Mouse (Mus musculus): ENCODE measurements around the gene Fkbp1a. TPM values are rescaled to one million over a fixed set of nuclear protein-coding genes. Genes with fewer than 3 reads are reported as not detected.

The Fkbp1a gene
- polyA plus RNA-seq, 1 experiment from 2014 or later = 859 TPM

GRCm38 (mm10) chr2:151609974-151610373, 67.7 kb downstream of the Fkbp1a start:
- Histone ChIP-seq H3K4me3 (ENCODE audit: low read depth, low read length) (no peak overlapping the region), H3K4me2 (no peak overlapping the region), H3K9me3 (replicated peaks; ENCODE audit: control insufficient read depth, low read length) (no peaks in the 10 kb centered on the region), H3K27ac (ENCODE audit: low read depth, low read length) (no peak overlapping the region), H3K36me3 (ENCODE audit: control insufficient read depth, insufficient read depth, low read length) (no peaks in the 10 kb centered on the region), H3K27me3 (ENCODE audit: control insufficient read depth, insufficient read depth, low read length) (no peaks in the 10 kb centered on the region; the same call in 1 of the 2 replicates), H3K4me1 (ENCODE audit: control insufficient read depth, insufficient read depth, low read length) (peaks cover 3% of the 10 kb centered on the region; the same call in 1 of the 2 replicates), H3K9ac (ENCODE audit: low read depth, low read length) (no peak overlapping the region)
- ATAC-seq (replicated peaks; ENCODE audit: insufficient number of reproducible peaks, low FRiP score, low TSS enrichment) = no peak
- 37% methylated on average over 3 of the region's 3 CpGs for WGBS (ENCODE audit: insufficient replicate concordance)

Other genes starting within 250 kb of the Fkbp1a start
- gene 4921509C19Rik, start 66.3 kb upstream of the Fkbp1a start, polyA plus RNA-seq (2014; fragmentation: Nextera tagmentation; extraction: Ambion mirVana) = not detected in 2 replicates
- gene Nsfl1c, start 48.3 kb upstream of the Fkbp1a start, polyA plus RNA-seq (2014; fragmentation: Nextera tagmentation; extraction: Ambion mirVana) = 184 TPM in 2 replicates
- 0.70 and 1.3 TPM in 2 replicates for gene Sdcbp2, start 30.1 kb downstream of the Fkbp1a start, polyA plus RNA-seq (2014; fragmentation: Nextera tagmentation; extraction: Ambion mirVana)
- 0.30 and 0.75 TPM in 2 replicates for gene Snph, start 90.1 kb downstream of the Fkbp1a start, polyA plus RNA-seq (2014; fragmentation: Nextera tagmentation; extraction: Ambion mirVana)
- gene Rad21l, start 126.0 kb downstream of the Fkbp1a start, polyA plus RNA-seq (2014; fragmentation: Nextera tagmentation; extraction: Ambion mirVana) = not detected in 2 replicates
- 1.4 and 2.7 TPM in 2 replicates for gene Tmem74b, start 159.5 kb downstream of the Fkbp1a start, polyA plus RNA-seq (2014; fragmentation: Nextera tagmentation; extraction: Ambion mirVana)
- 30.7 and 33.6 TPM in 2 replicates for gene Psmf1, start 201.7 kb downstream of the Fkbp1a start, polyA plus RNA-seq (2014; fragmentation: Nextera tagmentation; extraction: Ambion mirVana)